Mouse (Mus musculus): ENCODE results near the gene Pigz.
"Not testable (repeated sequence)": the region's sequence is repeated elsewhere in the genome, so short reads cannot be mapped to it uniquely, and the experiment has no call there.

Gene Pigz

DNA sequence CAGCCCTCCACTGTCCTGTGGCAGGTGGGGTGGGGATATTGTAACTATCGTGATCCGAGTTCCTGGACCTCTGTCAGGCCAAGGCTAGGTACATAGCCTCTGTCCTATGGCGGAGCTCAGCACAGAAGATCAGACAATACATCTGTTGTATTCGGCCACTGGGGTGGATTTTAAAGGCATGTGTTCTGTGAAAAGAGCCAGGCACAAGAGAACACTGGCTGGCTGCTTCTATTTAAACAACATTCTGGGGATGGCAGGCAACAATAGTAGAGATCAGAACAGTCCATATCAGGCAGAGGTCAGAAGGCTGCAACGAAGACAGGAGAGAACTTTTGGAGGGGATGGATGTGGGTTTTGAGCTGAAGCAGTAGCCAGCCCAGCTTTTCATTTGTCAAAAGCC, 1.4 kb upstream of the Pigz start:
- peak in 1 of 2 experiments; percentile 34 for DNase-seq

DNA sequence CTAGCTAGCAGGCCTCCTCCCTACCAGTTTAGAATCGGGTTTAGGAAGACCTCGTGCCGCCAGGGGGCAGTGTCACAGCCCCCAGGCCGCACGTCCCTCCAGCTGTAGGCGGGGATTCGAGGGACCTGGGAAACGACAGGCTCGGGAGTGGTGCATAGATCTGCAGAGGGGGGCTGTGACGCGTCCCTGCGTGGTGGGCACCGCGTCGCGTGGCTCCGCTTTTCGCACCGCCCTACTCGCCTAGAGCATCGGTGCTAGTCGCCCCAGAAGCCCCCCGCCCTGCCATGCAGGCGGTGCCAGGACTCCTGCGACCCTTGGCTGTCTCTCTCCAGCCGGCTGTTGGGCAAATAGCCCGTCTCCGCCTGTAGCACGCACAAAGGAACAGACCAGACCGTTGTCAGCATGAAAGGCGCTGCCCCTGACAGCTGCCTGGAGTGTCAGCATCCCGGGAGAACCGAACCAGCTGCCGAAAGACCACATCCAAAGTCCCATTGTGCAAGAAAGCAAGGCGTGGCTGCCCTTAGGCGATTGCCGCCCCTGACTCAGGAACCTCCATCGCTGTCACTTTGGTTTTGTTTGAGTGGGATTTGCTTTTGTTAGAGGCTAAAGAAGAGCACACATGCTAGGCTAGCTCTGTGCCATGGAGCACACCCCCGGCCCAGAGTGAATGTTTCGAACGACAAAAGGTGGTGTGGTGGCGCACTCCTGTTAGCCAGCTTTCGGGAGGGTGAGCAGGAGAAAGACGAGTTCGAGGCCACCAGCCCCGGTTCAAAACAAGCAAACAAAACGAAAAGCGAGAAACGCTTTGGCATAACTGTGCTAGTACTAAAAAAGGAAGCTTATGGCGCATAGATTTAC, 582 bp upstream of the Pigz start:
- DNase-seq = peak; percentile 96 to 98

DNA sequence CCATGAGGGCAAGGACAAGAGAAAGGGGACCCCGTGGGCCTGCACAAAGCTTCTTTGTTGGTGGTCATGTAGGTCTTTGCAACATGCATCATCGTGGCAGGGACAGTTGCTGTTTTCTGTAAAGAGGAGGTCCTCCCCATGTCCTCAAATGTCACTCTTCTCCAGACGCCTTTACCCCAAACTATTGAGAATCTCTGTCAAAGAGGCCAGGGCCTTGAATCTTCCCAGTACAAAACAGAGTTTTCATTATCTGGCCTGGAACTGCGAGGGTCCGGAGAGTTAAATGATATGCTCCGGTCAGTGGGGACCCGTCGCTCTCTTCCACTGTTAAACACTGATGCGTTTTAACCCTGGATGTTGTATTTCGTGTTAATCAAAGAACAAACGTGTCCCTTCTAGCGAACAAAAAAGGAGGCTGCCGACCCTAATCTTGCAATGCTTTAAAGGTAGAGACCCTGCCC, 929 bp downstream of the Pigz start:
- DNase-seq = peak in 1 of 2 experiments; percentile 51

GRCm38 (mm10) chr16:31935091-31935979, 1.7 kb downstream of the Pigz start:
- peak; percentile 54 to 59 for DNase-seq

DNA sequence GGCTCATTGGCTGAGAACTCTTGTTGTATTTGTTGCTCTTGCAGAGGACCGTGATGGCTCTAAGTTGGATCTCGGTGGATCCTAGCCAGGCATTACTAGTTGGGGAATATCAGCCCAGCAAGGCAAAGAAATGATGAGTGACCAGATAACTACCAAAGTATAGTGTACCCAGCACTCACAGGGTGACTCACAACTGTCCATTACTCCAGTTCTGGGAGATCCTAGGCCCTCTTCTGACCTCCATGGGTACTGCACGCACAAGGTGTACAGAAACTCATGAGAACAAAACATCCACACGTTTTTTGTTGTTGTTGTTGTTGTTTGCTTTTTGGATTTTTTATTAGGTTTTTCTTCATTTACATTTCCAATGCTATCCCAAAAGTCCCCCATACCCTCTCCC, 2.9 kb downstream of the Pigz start:
- DNase-seq = no peak

DNA sequence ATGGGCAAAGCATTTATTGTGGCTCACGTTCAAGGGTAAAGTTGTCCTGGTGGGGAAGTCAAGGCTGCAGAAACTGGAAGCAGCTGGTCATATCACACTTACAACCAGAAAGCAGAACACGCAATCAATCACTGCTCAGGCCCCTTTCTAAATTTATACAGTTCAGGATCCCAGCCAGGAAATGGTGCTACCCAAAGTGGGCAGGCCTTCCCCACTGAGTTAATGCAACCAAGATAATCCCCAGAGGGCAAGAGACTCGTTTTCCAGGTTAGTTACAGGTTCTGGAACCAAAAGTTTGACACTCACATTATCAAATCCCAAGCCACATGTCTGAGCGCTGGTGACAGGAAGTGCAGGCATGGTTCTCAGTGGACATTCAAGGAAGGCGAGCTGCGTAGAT, 5.2 kb downstream of the Pigz start:
- DNase-seq = no peak

- DNase-seq = no peak
These were observed 6.9 kb downstream of the Pigz start for GRCm38 (mm10) chr16:31940586-31940985.

DNA sequence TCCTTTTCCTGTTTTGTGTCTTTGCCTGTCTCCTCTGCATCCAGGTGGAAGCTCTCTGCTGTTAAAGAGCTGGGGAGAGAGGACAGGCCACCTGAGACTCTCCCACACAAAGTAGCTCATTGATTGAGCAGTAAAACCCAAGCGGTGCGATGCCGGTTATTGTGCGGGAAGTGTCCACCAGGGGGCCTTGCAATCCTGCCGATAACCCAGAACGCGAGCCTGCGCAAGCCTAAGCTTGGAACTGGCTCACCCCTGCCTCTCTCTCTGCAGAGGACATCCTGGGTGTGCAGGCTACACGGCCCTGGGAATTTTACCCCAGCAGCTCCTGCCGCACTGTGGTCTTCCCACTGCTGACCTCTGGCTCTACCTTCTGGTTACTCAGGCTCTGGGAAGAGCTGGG, 10.3 kb downstream of the Pigz start:
- peak; percentile 88 to 91 for DNase-seq

- DNase-seq = peak; percentile 56 to 65
These were observed 11.1 kb downstream of the Pigz start for GRCm38 (mm10) chr16:31944698-31945255.

DNA sequence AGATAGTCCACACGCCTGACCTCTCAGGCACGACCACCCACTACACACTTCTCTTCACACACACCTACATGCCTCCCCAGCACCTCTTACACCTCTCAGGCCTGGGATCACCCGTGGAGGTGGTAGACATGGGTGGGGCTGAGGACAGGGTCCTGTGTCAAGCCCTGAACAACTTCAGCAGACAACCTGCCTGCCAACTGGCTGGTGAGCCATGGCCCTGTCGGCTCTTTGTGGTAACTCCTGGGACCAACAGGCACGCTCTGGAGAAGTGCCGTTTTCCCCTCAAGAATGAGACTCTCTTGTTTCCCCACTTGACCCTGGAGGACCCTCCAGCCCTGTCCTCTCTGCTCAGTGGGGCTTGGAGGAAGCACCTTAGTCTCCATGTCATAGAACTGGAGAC, 11.7 kb downstream of the Pigz start:
- DNase-seq = no peak

- not testable (repeated sequence) for DNase-seq
These were observed 12.3 kb downstream of the Pigz start for GRCm38 (mm10) chr16:31945986-31946385.

DNA sequence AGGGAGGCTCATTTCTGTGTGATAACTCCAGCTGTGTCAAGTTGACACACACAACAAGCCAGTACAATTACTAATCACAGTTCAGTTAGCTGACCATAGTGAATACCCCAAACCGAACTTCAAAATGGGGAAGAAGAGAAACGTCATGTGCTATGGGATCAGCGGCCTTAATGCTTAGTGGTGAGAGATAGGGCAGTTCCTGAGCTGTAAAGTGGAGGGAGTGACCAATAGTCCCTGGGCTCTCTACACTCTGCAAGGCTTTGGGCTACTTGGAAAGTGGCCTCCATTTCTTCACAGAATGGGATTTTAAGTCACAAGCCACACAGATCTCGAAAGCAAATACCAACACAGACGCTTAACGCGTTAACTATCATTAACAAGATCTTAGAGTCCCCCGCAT, 13.7 kb downstream of the Pigz start:
- no peak for DNase-seq

GRCm38 (mm10) chr16:31947901-31948316, 14.3 kb downstream of the Pigz start:
- DNase-seq = no peak

DNA sequence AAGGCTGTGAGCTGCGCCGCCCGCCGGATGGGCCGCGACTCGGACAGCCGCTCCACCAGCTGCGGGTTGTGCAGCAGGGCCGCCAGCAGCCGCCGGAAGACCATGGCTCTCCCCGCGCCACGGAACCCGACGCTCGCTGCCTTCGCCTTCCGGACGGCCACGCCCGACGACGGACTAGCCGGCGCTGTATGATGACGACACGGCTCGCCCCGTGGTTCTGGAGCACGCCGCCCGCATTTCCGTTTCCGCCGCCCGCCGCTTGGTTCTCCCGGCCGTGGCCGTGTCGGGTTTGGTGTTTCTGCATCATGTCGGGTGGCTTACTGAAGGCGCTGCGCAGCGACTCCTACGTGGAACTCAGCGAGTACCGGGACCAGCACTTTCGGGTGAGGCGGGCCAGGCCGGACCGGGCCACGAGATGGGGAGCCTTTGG, 14.7 kb downstream of the Pigz start, which contains the start of the genes 0610012G03Rik and Ncbp2:
TSS of gene 0610012G03Rik (minus strand) at position 150 of the 430 bp plus-strand sequence.
TSS of gene Ncbp2 (plus strand) at position 169 of the 430 bp plus-strand sequence.
- peak; percentile 99 for DNase-seq

GRCm38 (mm10) chr16:31963224-31963623, 29.6 kb downstream of the Pigz start:
- DNase-seq = no peak

DNA sequence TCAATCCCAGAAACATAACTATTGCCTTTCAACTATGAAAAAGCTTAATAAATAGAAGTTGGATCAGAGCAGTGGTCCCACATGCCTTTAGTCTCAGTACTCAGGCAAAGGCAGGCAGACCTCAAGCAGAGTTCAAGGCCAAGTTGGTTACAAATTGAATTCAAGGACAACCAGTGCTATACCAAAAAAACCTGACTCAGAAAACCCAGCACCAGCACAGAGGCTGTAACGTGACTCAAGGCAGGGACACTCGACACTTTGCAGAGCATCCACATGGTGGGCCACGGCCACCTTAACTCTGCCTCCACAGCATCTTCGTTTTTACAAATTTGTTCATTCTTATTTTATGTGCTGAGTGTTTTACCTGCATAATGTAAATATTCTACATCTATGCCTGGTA, 41.6 kb downstream of the Pigz start:
- DNase-seq = no peak

DNA sequence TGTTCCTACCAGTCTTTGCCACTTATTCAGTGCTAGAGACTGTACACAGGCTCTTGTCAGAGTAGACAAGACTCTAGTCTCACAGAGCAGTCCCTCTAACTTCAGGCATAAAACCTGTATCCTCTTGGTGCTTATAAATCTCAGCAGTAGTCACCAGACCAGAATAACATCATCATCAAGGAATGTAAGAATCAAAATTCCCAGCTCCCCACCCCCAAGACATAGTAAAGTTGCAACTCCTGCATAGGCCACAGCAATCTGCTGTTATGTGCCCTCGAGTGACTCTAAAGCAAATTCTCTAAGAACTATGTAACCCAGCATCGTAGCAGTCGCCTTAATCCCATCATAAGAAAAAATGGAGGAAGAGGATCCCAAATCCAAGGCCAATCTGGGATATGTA, 45.9 kb downstream of the Pigz start:
- DNase-seq = no peak

DNA sequence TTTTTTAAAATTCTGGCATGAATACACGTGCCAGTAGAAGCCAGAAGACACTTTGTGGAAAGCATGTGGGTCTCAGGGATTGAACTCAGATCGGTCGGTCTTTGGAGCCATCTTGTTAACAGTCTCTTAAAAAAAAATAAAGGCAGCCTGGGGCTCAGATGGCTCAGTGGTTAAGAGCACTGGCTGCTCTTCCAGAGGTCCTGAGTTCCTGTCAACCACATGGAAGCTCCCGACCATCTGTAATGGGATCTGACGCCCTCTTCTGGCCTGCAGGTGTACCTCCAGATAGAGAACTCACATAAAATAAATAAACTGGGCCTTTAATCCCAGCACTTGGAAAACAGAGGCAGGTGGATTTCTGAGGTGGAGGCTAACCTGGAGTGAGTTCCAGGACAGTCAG, 47.3 kb downstream of the Pigz start:
- DNase-seq = no peak

GRCm38 (mm10) chr16:31992039-31992438, 58.4 kb downstream of the Pigz start:
- no peak for DNase-seq

DNA sequence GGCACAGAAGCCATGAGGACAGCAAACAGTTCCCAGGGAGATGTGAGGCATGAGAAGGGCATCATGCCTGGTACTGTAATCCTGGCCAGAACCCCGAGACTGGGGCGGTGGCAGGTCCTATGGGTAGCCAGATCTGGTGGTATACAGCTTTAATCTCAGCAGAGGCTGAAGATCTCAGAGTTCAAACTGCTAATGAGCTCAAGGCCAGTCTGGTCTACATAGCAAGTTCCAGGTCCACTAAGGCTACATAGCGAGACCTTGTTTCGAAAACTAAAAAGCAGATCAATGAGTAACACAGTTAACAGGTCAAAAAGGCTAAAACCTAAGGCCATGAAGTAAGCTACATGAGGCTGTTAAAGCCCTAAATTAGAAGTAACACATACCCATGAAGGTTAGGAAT, 59.5 kb downstream of the Pigz start:
- no peak for DNase-seq

GRCm38 (mm10) chr16:31993946-31994345, 60.3 kb downstream of the Pigz start:
- no peak for DNase-seq

All from cerebellum, postnatal 10 days (tissue).